Mouse (Mus musculus) lung, embryonic 14.5 days (tissue): ENCODE measurements at regions not wholly inside any gene's neighbourhood (a gene's known extent, or its start where the extent isn't known, plus 50 kb on each side); places are given as distances from the start of the nearest gene placed in this dataset.

Source experiments
- ATAC-seq: fragments of 200-750 bp; cut with Nextera tagmentation; 2 replicates; pipeline ENCODE4 v1.8.0; 2017; ENCODE audit warnings: mild to moderate bottlenecking, moderate TSS enrichment, moderate library complexity; ENCODE audit not compliant: insufficient read depth
- DNase-seq: peaks from one replicate; pipeline ENCODE4 v3.0.0-alpha.2; 2015
- H3K27ac ChIP-seq: fragments of 300-500 bp; sonication (generic); 2 replicates; pipeline ENCODE4 v1.5.1; 2014; ENCODE audit warnings: low read depth, mild to moderate bottlenecking, moderate library complexity
- H3K27me3 ChIP-seq: fragments of 300-500 bp; sonication (generic); 2 replicates; pipeline ENCODE4 v1.6.1; 2014; ENCODE audit warnings: low read length, control low read depth; ENCODE audit not compliant: insufficient read depth
- H3K36me3 ChIP-seq: fragments of 300-500 bp; sonication (generic); 2 replicates; pipeline ENCODE4 v1.6.1; 2014; ENCODE audit warnings: control low read depth; ENCODE audit not compliant: insufficient read depth
- H3K4me1 ChIP-seq: fragments of 300-500 bp; sonication (generic); 2 replicates; pipeline ENCODE4 v1.6.1; 2014; ENCODE audit warnings: antibody characterized with exemption, control low read depth; ENCODE audit not compliant: insufficient read depth
- H3K4me2 ChIP-seq: fragments of 300-500 bp; sonication (generic); 2 replicates; pipeline ENCODE4 v1.6.1; 2014; ENCODE audit warnings: mild to moderate bottlenecking
- H3K4me3 ChIP-seq: fragments of 300-500 bp; sonication (generic); 2 replicates; pipeline ENCODE4 v1.5.1; 2014; ENCODE audit warnings: low read depth, low read length
- H3K9ac ChIP-seq: fragments of 300-500 bp; sonication (generic); 2 replicates; pipeline ENCODE4 v1.6.1; 2014
- H3K9me3 ChIP-seq: fragments of 300-500 bp; sonication (generic); 2 replicates; pipeline ENCODE4 v1.6.1; 2016; ENCODE audit warnings: low read depth, low read length, control low read depth
- CTCF ChIP-seq: IDR thresholded peaks from 2 replicates; pipeline ENCODE4 v1.5.1; 2016; ENCODE audit warnings: antibody characterized with exemption, low read depth
- WGBS: fragments of 180-500 bp; shearing (Covaris S2); extraction: QIAGEN DNeasy Blood & Tissue Kit; methylation state at CpG from one replicate; pipeline ENCODE4 v1.1.7; 2014; 5-methylcytosine and 5-hydroxymethylcytosine counted together

- no peak for TF ChIP-seq CTCF
- whole genome bisulfite sequencing: 15% methylated on average over 4 of the region's 4 CpGs
- DNase-seq (no peak), ATAC-seq (no peak)
- Histone ChIP-seq H3K36me3 (no peaks in the 10 kb centered on the region), H3K4me1 (no peaks in the 10 kb centered on the region), H3K9me3 (no peaks in the 10 kb centered on the region), H3K4me3 (no peak overlapping the region), H3K27ac (no peak overlapping the region), H3K9ac (no peak overlapping the region), H3K27me3 (no peaks in the 10 kb centered on the region), H3K4me2 (no peak overlapping the region)
These were observed 149.7 kb upstream of the Ferd3l start for GRCm38 (mm10) chr12:33778477-33778876.

GRCm38 (mm10) chr12:33779898-33780297, 148.3 kb upstream of the Ferd3l start:
- DNase-seq (no peak), ATAC-seq (no peak)
- Histone ChIP-seq H3K27ac (no peak overlapping the region), H3K9ac (no peak overlapping the region), H3K36me3 (no peaks in the 10 kb centered on the region), H3K4me3 (no peak overlapping the region), H3K4me2 (no peak overlapping the region), H3K4me1 (no peaks in the 10 kb centered on the region), H3K27me3 (no peaks in the 10 kb centered on the region), H3K9me3 (no peaks in the 10 kb centered on the region)
- TF ChIP-seq CTCF: no peak
- 55% methylated on average over 2 of the region's 2 CpGs for WGBS

- Histone ChIP-seq H3K9ac (no peak overlapping the region), H3K4me2 (no peak overlapping the region), H3K4me3 (no peak overlapping the region), H3K4me1 (no peaks in the 10 kb centered on the region), H3K27me3 (no peaks in the 10 kb centered on the region), H3K9me3 (no peaks in the 10 kb centered on the region), H3K27ac (no peak overlapping the region), H3K36me3 (no peaks in the 10 kb centered on the region)
- TF ChIP-seq CTCF: no peak
- 48% methylated on average over 10 of the region's 10 CpGs for WGBS
- ATAC-seq (peak; percentile 41; the same call in 1 of the 2 replicates), DNase-seq (peak; percentile 38)
These were observed 123.9 kb upstream of the Ferd3l start for GRCm38 (mm10) chr12:33804206-33804791.

- TF ChIP-seq CTCF: no peak
- DNase-seq (no peak), ATAC-seq (no peak)
- Histone ChIP-seq H3K9me3 (no peaks in the 10 kb centered on the region), H3K27me3 (no peaks in the 10 kb centered on the region), H3K4me1 (no peaks in the 10 kb centered on the region), H3K4me2 (no peak overlapping the region), H3K9ac (no peak overlapping the region), H3K4me3 (no peak overlapping the region), H3K36me3 (no peaks in the 10 kb centered on the region), H3K27ac (no peak overlapping the region)
These were observed 102.7 kb upstream of the Ferd3l start for GRCm38 (mm10) chr12:33825571-33825970.

GRCm38 (mm10) chr12:33849088-33849487, 79.1 kb upstream of the Ferd3l start:
- Histone ChIP-seq H3K27me3 (no peaks in the 10 kb centered on the region), H3K4me3 (no peak overlapping the region), H3K4me1 (no peaks in the 10 kb centered on the region), H3K9ac (no peak overlapping the region), H3K27ac (no peak overlapping the region), H3K36me3 (no peaks in the 10 kb centered on the region), H3K9me3 (no peaks in the 10 kb centered on the region), H3K4me2 (no peak overlapping the region)
- DNase-seq (no peak), ATAC-seq (no peak)
- no peak for TF ChIP-seq CTCF

- Histone ChIP-seq H3K27me3 (no peaks in the 10 kb centered on the region), H3K4me2 (no peak overlapping the region), H3K27ac (no peak overlapping the region), H3K9ac (no peak overlapping the region), H3K4me3 (no peak overlapping the region), H3K4me1 (no peaks in the 10 kb centered on the region), H3K9me3 (no peaks in the 10 kb centered on the region), H3K36me3 (no peaks in the 10 kb centered on the region)
- ATAC-seq: no peak
- TF ChIP-seq CTCF: no peak
- DNase-seq: peak; percentile 35
- WGBS: 89% methylated on average over 1 of the region's 1 CpGs
These were observed 76.5 kb upstream of the Ferd3l start for GRCm38 (mm10) chr12:33851736-33852135.
